Mouse (Mus musculus) gastrocnemius, adult 18-20 months (tissue): ENCODE results near the gene Mapk8ip1. TPM values are rescaled to one million over a fixed set of nuclear protein-coding genes. Genes with fewer than 3 reads are reported as not detected.

Source experiments
- DNase-seq: peaks from one replicate; pipeline ENCODE4 v3.0.0; 2021; ENCODE audit warnings: low spot score
- long read RNA-seq, 2 experiments: library from polyadenylated mRNA; stranded (forward); transcript quantifications; one replicate each; pipeline ENCODE4 v2.0.0; 2021
- total RNA-seq, 2 experiments: library from RNA; stranded (reverse); gene quantifications; 2 replicates each; pipeline ENCODE4 v1.2.3; 2021

Mapk8ip1 gene
- 1 to 10 TPM; 2.8 to 2.9 TPM for total RNA-seq
- long read RNA-seq, experiment 1, partial matches to known transcripts, result 0 of 1 reads
- long read RNA-seq, experiment 1, other reads (novel, unspliced or antisense), result 0 of 1 reads
- long read RNA-seq, experiment 2, partial matches to known transcripts, result 1 of 1 reads
- long read RNA-seq, experiment 2, other reads (novel, unspliced or antisense), result 0 of 1 reads

GRCm38 (mm10) chr2:92401091-92401561, at the start of gene Mapk8ip1:
TSS of gene Mapk8ip1 (minus strand) at chr2:92401263.
- DNase-seq, result no peak

DNA sequence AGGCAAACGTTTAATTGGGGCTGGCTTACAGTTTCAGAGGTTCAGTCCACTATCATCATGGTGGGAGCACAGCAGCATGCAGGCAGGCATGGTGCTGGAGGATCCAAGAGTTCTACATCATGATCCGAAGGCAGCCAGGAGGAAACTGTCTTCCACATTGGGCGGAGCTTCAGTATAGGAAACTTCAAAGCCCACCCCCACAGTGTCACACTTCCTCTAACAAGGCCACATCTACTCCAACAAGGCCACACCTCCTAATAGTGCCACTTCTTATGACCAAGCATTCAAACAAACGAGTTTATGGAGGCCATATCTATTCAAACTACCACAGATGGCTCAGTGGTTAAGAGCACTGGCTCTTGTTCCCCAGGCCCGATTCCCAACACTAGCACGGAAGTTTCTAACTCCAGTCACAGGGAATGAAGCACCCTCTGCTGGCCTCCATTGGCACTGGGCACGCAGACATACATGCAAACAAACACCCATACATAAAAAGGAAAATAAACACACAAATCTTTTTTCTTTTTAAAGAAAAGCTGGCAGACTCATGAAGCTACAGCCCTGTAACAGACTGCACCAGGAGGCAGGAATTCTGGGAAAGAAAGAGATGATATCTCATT, 46.2 kb upstream of the Mapk8ip1 start:
- DNase-seq, result no peak

DNA sequence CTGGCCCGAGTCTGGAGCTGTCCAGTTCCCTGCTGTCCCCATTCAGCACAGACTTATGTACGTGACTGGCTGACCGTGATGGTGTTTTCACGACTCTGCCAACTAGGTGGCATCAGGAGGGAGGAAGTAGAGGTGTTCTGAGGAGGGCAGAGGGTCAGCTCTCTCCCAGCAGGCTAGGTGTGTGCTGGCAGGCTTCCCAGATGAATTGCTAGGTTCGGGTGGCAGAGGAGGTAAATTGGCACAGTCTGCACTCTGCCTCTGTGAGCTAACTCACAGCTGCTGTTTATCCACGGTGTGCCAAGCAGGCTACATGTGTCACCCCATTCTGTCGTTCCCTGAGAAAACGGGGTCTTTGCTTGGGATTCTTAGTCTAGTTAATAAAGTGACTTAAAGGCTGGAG, 45.6 kb upstream of the Mapk8ip1 start:
- no peak for DNase-seq

GRCm38 (mm10) chr2:92445890-92446289, 44.8 kb upstream of the Mapk8ip1 start:
- no peak for DNase-seq

DNA sequence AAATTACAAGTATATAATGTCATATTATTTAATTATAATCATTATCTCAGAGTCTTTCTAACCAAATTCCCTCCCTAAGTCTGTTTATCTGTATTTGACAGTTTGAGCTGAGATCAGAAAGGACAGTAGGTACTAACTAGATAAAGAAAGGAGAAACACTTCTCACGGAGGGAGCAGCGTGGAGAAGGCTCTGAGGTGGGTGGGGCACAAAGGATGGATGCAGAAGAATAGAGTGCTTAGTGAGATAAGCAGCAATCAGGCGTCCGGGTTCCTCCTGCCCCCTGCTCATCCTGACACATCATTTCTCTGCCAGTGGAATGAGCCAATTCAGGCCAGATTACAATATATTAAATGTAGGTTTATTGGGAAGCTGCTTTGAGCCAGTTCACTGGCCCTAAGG, 43.3 kb upstream of the Mapk8ip1 start:
- no peak for DNase-seq

- no peak for DNase-seq
These were observed 42.2 kb upstream of the Mapk8ip1 start for GRCm38 (mm10) chr2:92443313-92443712.

- DNase-seq, result no peak
These were observed 41.4 kb upstream of the Mapk8ip1 start for GRCm38 (mm10) chr2:92442419-92443001.

DNA sequence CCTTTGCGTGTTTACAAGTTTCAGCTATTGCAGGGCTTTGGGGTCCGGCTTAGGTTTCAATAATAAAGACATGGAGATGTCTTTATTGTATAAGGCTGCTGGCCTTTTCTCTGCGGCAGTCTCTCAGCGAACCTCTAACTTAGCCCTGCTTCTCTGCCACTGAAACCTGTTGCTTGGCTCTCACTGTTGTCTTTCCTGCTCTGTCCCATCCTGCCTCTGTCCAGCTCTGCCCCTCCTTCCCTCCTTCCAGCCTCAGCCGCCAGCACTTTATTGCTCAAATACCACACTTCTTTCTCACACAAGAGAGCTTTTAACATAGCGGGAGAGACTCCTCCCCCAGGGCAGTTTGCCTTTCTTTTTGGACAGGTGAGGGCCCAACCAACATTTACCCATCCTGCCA, 39.4 kb upstream of the Mapk8ip1 start:
- no peak for DNase-seq

GRCm38 (mm10) chr2:92438567-92438966, 37.5 kb upstream of the Mapk8ip1 start:
- DNase-seq, result no peak

DNA sequence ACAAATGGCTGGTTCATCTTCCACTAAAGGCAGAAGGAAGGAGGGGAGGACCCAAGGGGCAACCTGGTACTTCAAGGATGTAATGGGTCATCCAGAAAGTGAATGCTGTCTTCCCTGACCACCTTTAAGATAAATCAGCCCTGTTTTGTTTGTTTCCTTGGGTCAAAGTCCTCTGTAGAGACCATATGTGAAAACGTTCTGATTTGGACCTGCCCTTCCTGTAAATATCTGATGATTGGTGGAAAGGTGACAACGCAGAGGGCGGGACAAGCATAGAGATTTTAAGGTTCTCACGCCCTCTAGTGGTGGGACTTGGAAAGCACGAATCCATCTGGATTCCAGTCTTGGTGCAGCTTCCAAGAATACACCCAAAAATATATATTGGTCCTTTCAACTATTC, 36.8 kb upstream of the Mapk8ip1 start:
- DNase-seq, result peak; percentile 89

DNA sequence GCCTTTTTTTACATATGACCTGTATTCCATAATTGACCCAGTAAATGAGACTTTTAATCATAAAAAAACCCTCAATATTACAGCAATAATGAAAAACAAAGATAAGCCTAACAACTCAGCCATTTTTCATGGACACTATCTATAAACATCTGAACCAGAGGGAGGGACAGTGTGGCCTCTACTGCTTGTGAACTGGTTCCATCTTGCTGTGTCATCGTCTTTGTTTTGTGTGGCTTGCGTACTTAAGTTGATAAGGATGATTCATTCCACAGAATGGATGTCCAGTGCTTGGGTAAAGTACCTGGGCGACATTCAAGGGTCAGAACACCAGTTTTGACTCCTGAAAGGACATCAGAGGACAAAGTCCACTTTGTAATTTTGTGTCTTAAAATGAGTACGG, 36.3 kb upstream of the Mapk8ip1 start:
- DNase-seq, result no peak

GRCm38 (mm10) chr2:92435023-92435422, 34.0 kb upstream of the Mapk8ip1 start:
- DNase-seq, result peak; percentile 39

- no peak for DNase-seq
These were observed 33.3 kb upstream of the Mapk8ip1 start for GRCm38 (mm10) chr2:92434375-92434745.

DNA sequence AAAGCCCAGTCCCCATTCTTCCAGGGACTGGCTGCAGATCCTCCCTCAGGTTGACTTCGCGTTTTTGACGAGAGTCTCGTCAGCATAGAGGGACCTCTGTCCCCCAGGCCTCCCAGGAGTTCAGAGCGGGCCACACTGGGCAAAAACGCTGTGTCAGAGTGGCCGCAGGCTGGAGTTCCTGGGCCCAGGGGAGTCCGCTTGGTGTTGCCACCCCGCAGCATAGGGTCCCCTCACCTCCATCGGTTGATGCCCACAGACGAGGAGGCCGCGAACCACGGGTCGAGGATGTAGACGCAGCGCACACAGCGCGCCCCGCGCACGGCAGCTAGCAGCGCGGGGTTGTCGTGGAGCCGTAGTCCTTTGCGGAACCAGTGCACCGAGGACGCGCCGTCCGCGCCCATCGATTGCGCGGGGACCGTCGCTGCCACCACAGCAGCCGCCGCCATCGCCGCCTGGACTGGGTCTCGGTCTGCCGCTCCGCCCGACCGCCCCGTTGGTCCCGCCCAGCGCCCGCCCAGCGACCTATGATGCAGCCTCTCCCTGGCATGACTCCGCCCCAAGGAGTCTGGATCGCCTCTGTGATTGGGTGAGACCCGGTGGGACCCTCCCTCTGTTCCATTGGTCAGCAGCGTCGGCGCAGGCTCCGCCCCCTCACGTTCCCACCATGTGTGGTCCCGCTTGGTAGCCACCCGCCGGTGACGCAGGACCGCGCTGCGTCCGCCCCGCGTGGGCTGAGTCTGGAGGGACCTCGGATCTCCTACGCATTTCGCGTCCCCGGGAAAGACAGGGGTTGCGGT, 32.7 kb upstream of the Mapk8ip1 start, which contains the start of gene Cry2:
TSS of gene Cry2 (minus strand) at position 466 of the 797 bp plus-strand sequence.
- peak; percentile 99 for DNase-seq

DNA sequence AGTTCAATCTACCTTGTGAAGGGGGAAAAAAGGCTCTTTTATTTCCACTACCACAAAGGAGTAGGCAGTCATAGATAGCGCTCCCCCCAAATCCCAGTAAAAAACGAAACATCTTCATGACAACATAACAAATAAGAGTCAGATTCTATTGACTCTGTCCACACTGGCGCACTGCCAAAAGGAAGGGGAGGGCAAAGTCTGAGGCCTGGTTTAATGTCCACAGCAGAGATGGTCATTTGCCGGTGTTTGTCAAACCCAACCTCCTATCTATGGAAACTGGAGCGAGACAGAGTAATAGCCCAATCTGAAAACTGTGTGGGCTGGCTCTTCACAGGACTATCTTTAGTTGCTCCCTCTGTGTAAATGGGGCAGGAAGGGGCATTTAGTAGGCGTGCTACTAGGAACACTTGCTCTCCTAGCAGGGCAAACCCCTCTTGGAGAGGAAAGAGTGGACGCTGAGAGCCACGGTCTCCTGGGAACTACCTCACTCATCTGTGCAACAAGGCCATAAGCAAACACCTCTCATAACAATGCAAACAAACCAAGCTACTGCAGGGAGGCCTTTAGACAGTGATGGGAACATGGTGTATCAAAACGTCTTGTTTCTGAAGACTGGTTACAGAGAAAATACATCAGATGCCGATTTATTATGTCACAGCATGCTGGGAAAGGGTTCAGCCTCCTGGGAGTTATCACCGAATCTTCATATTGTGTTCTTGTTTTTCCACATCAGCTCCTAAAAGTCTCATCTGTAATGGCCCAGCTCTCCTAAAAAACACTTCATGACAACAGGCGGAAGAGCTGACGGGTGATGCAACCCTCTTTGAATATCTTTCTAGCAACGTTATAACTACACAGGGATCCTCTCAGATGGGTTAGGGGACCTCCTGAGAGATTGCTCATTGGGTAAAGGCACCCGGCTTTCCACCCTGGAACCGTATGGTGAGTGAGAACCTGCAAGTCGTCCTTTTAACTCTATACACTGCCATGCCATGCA, 31.5 kb upstream of the Mapk8ip1 start:
- DNase-seq, result peak; percentile 49

DNA sequence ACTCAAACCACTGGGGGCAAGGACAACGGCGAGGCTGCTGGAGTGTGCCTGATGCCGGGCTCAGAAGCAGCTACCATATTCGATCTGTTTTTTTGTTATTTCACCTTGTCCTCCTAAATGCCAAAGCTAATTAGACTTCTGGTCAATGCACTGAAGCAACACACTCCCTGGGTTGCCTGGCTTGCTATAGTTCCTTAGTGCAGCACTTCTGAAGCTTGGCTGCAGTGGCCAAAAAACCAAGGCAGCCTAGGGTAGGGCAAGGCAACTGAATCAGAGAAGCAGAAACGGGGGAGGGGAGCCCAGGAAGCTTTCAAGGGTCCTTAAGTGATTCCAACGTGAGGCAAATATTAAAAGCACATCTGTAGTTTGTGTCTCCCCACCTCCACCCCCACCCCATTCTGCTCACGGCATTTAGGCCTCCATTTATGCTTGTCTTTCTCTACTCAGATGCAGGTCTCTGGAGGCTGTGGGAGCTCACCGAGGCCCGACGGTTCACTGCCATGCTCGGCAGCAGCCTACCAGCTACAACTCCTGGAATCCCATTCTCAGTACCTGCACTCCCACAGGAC, 30.6 kb upstream of the Mapk8ip1 start:
- DNase-seq, result no peak

DNA sequence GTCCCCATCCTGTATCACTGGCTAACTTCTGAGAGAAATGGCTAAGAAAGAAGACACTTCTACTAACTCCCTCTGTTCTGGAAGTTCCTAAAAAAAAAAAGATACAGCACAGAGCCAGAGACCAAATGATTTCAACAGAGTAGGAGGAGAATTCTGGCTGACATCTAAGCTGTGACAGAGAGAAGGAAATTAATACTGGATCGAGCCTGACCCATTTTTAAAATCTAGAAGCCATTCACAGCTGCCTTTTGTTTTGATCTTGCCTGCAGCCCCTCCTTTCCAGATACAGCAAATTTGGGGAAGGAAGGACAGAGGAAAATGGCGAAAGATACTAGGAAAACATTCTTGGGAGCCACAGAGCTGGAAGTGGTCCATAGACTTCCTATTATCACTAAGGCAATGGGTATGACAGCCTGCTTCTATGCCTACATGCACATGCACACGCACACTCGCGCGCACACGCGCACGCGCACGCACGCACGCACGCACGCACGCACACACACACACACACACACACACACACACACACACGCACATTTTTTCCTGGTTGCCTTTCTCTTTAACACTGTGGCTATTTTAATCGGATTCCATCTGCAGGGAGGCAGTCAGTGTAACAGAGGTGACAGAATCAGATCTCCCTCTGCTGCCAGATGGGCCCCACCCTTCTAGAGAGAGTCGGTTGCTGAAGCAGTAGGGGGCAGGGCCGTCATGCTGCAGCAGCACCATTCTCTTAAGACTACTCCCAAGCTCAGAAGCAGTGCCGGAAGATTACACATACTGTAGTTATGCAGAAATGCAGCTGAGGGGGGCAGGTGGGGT, 29.9 kb upstream of the Mapk8ip1 start:
- DNase-seq, result peak; percentile 77

GRCm38 (mm10) chr2:92430089-92430488, 29.0 kb upstream of the Mapk8ip1 start:
- DNase-seq, result no peak

DNA sequence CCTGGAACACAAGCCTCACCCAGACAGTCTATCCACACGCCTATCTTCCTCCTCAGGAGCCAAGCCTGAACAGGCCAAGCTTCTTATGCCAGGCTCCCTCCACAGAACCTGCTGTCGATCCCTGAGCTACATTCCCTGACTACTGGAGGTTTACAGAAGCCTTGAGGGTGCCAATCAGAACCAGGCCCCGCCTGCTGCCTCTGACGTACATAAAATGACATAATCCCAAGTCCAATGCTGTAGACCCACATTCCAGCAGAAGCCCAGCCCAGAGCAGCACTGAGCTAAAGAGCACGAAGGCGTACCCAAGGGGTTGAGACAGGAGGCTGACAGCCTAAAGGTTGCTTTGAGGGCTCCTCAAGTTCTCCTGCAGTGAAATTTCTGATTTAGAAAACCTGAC, 26.8 kb upstream of the Mapk8ip1 start:
- DNase-seq, result peak; percentile 73

- DNase-seq, result peak; percentile 61
These were observed 25.4 kb upstream of the Mapk8ip1 start for GRCm38 (mm10) chr2:92426426-92426825.
